Mouse (Mus musculus) heart, postnatal 0 days (tissue): ENCODE results near the gene 9530077C05Rik. TPM values are rescaled to one million over a fixed set of nuclear protein-coding genes. Genes with fewer than 3 reads are reported as not detected.

ENCODE experiments used
- ATAC-seq: fragments of 200-750 bp; cut with Nextera tagmentation; 2 replicates; pipeline ENCODE4 v1.8.0; 2017; ENCODE audit warnings: low read depth, moderate number of reproducible peaks, moderate library complexity; ENCODE audit not compliant: insufficient read depth
- DNase-seq: peaks from one replicate; pipeline ENCODE4 v3.0.0-alpha.2; 2016; ENCODE audit warnings: low spot score
- H3K27ac ChIP-seq: fragments of 300-500 bp; sonication (generic); 2 replicates; pipeline ENCODE4 v1.5.1; 2014; ENCODE audit warnings: low read depth, mild to moderate bottlenecking
- H3K27me3 ChIP-seq: fragments of 300-500 bp; sonication (generic); 2 replicates; pipeline ENCODE4 v1.6.1; 2014; ENCODE audit warnings: low read length, mixed read lengths; ENCODE audit not compliant: control insufficient read depth, insufficient read depth
- H3K36me3 ChIP-seq: fragments of 300-500 bp; sonication (generic); replicated peaks from 2 replicates; pipeline ENCODE4 v1.6.1; 2014; ENCODE audit warnings: low read length, mixed read lengths; ENCODE audit not compliant: control insufficient read depth, insufficient read depth
- H3K4me1 ChIP-seq: fragments of 300-500 bp; sonication (generic); 2 replicates; pipeline ENCODE4 v1.6.1; 2014; ENCODE audit warnings: antibody characterized with exemption; ENCODE audit not compliant: control insufficient read depth, insufficient read depth
- H3K4me2 ChIP-seq: fragments of 300-500 bp; sonication (generic); 2 replicates; pipeline ENCODE4 v1.6.1; 2014; ENCODE audit warnings: low read depth, mild to moderate bottlenecking, low read length, moderate library complexity
- H3K4me3 ChIP-seq: fragments of 300-500 bp; sonication (generic); 2 replicates; pipeline ENCODE4 v1.5.1; 2014; ENCODE audit warnings: low read depth, low read length
- H3K9ac ChIP-seq: fragments of 300-500 bp; sonication (generic); replicated peaks from 2 replicates; pipeline ENCODE4 v1.6.1; 2014; ENCODE audit warnings: low read depth, low read length, mixed read lengths
- H3K9me3 ChIP-seq: fragments of 300-500 bp; sonication (generic); replicated peaks from 2 replicates; pipeline ENCODE4 v1.6.1; 2016; ENCODE audit warnings: low read length; ENCODE audit not compliant: control insufficient read depth
- CTCF ChIP-seq: IDR thresholded peaks from 2 replicates; pipeline ENCODE4 v1.5.1; 2016; ENCODE audit warnings: antibody characterized with exemption, control low read depth, low read depth
- EP300 ChIP-seq: IDR thresholded peaks from 2 replicates; pipeline ENCODE4 v1.6.1; 2016; ENCODE audit warnings: antibody characterized with exemption, low read depth
- whole genome bisulfite sequencing: fragments of 180-500 bp; shearing (Covaris S2); extraction: QIAGEN DNeasy Blood & Tissue Kit; methylation state at CpG from one replicate; pipeline ENCODE4 v1.1.7; 2014; 5-methylcytosine and 5-hydroxymethylcytosine counted together
- polyA plus RNA-seq: library from polyadenylated mRNA; unstranded; fragments of >200 nt; fragmentation: Nextera tagmentation; extraction: Ambion mirVana; gene quantifications from 2 replicates; pipeline ENCODE4 v1.2.1, GENCODE M21; 2015
- total RNA-seq: library from RNA; depleted of rRNA; stranded (reverse); fragments of >200 nt; gene quantifications from 2 replicates; pipeline ENCODE4 v1.2.3, GENCODE M21; 2014; ENCODE audit warnings: low replicate concordance; rRNA removed

The 9530077C05Rik gene
- total RNA-seq (0.69 and 1.6 TPM in 2 replicates), polyA plus RNA-seq (0.62 and 0.85 TPM in 2 replicates)

GRCm38 (mm10) chr9:22411002-22411857 is at the start of gene 9530077C05Rik:
9530077C05Rik (plus strand) TSS chr9:22411513.
- H3K27ac ChIP-seq: no peak within 1 kb of the TSS
- peak; percentile 95 for DNase-seq

GRCm38 (mm10) chr9:22366221-22366620 is 45.1 kb upstream of the 9530077C05Rik start:
- H3K27me3 ChIP-seq: no peaks in the 10 kb centered on the region
- no peak overlapping the region for H3K4me3 ChIP-seq
- H3K4me1 ChIP-seq: no peaks in the 10 kb centered on the region
- H3K27ac ChIP-seq: no peak overlapping the region
- WGBS: 75% methylated on average over 2 of the region's 2 CpGs
- H3K4me2 ChIP-seq: no peak overlapping the region
- H3K9me3 ChIP-seq: no peaks in the 10 kb centered on the region
- DNase-seq (no peak), ATAC-seq (no peak)
- TF ChIP-seq CTCF: no peak
- no peak for TF ChIP-seq EP300
- H3K9ac ChIP-seq: no peak overlapping the region
- H3K36me3 ChIP-seq: peaks cover 77% of the 10 kb centered on the region

More at GRCm38 (mm10) chr9:22411002-22411857, at the start of gene 9530077C05Rik:
- Histone ChIP-seq H3K4me3 (peak within 1 kb of the TSS; percentile 53), H3K4me2 (peak within 1 kb of the TSS; percentile 66), H3K9ac (peak within 1 kb of the TSS; percentile 48; the same call in 1 of the 2 replicates), H3K36me3 (no peaks in the 10 kb centered on the region), H3K27me3 (no peaks in the 10 kb centered on the region), H3K9me3 (no peaks in the 10 kb centered on the region), H3K4me1 (peaks cover 3% of the 10 kb centered on the region)
- 1% methylated on average over 43 of the region's 43 CpGs for WGBS
- ATAC-seq: peak; percentile 99
- TF ChIP-seq EP300: no peak
- TF ChIP-seq CTCF: peak; percentile 94

DNA sequence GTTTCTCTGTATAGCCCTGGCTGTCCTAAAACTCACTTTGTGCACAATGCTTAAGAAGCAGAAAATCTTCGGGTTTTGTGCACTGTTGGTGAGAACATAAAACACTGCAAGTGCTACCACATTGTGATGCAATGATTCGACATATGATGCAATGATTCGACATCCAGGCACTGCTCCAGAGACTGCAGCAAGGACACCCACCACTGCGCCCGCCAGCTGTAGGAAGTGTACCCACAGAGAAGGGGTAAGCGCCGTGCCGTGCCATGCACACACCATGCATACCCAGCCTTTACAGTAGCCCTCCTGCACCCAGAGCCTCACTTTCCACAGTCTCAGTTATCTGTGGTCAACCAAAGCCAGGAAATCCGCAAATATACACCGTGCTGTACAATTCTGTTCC is 44.7 kb upstream of the 9530077C05Rik start:
- Histone ChIP-seq H3K27me3 (no peaks in the 10 kb centered on the region), H3K9ac (no peak overlapping the region), H3K27ac (no peak overlapping the region), H3K36me3 (peaks cover 78% of the 10 kb centered on the region), H3K4me1 (no peaks in the 10 kb centered on the region), H3K9me3 (no peaks in the 10 kb centered on the region), H3K4me2 (no peak overlapping the region), H3K4me3 (no peak overlapping the region)
- no peak for TF ChIP-seq EP300
- TF ChIP-seq CTCF: no peak
- 95% methylated on average over 10 of the region's 10 CpGs for WGBS
- ATAC-seq (no peak), DNase-seq (no peak)

DNA sequence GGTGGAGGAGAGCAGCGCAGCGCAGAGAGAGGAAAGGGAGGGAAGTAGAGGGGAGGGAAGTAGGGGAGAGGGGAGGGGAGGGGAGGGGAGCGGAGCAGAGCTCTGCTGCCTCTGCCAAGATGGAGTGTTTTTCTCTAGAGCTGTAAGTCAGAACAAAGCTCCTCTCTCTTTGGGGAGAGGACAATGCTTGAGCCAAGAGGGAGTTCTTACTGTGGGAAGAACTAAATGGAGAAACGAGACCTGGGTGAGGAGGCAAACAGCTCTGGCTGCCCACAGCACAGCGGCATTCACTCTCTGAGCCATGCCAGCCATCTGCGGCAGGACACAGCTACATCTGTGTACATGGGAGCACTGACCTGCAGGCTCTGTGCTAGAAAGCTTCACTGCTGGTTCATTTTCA is 43.3 kb upstream of the 9530077C05Rik start:
- H3K36me3 ChIP-seq: peaks cover 78% of the 10 kb centered on the region

DNA sequence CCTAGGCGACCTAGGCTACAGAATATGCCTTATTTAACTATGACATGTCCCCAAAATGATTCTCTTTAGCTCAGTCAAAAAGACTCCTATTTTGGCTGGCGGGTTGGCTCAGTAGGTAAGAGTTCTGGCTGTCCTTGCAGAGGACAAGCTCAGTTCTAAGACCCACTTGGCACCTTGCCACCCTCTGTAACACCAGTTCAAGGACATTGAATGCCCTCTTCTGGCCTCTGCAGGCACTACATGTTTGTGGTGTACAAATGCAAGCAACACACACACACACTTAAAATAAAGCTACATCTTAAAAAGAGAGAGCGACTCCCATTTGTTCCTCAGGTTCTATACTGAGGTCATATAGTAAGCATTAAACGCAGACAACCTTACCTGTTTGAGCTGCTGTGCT is 38.6 kb upstream of the 9530077C05Rik start:
- Histone ChIP-seq H3K27me3 (no peaks in the 10 kb centered on the region), H3K4me3 (no peak overlapping the region), H3K9me3 (no peaks in the 10 kb centered on the region), H3K9ac (no peak overlapping the region), H3K4me1 (no peaks in the 10 kb centered on the region), H3K36me3 (peaks cover 85% of the 10 kb centered on the region), H3K27ac (no peak overlapping the region), H3K4me2 (no peak overlapping the region)
- peak; percentile 13 for DNase-seq
- WGBS: 94% methylated on average over 4 of the region's 4 CpGs
- no peak for ATAC-seq
- no peak for TF ChIP-seq EP300
- TF ChIP-seq CTCF: 0 out of 2 replicates have a peak, but pooled peaks have one; percentile 14

More for the DNA sequence above, 43.3 kb upstream of the 9530077C05Rik start:
- Histone ChIP-seq H3K4me3 (no peak overlapping the region), H3K27me3 (no peaks in the 10 kb centered on the region), H3K9ac (no peak overlapping the region), H3K4me1 (no peaks in the 10 kb centered on the region), H3K9me3 (no peaks in the 10 kb centered on the region), H3K4me2 (no peak overlapping the region), H3K27ac (no peak overlapping the region)
- no peak for TF ChIP-seq EP300
- TF ChIP-seq CTCF: no peak
- DNase-seq (no peak), ATAC-seq (no peak)
- WGBS: 72% methylated on average over 6 of the region's 6 CpGs

- 87% methylated on average over 5 of the region's 5 CpGs for WGBS
- Histone ChIP-seq H3K27me3 (no peaks in the 10 kb centered on the region), H3K9ac (no peak overlapping the region), H3K4me1 (no peaks in the 10 kb centered on the region), H3K4me2 (no peak overlapping the region), H3K9me3 (no peaks in the 10 kb centered on the region), H3K36me3 (peaks cover 83% of the 10 kb centered on the region), H3K4me3 (no peak overlapping the region), H3K27ac (no peak overlapping the region)
- no peak for ATAC-seq
- DNase-seq: no peak
- TF ChIP-seq EP300 (no peak), CTCF (no peak)
Observed at GRCm38 (mm10) chr9:22376086-22376485, 35.2 kb upstream of the 9530077C05Rik start.
